Mouse (Mus musculus) forebrain, embryonic 10.5 days (tissue): Measurements from ENCODE around the gene Rimklb. TPM values are rescaled to one million over a fixed set of nuclear protein-coding genes. Genes with fewer than 3 reads are reported as not detected.

Experiments used
- polyA plus RNA-seq: library from polyadenylated mRNA; unstranded; fragments of >200 nt; fragmentation: Nextera tagmentation; extraction: Ambion mirVana; gene quantifications from 2 replicates; pipeline ENCODE4 v1.2.1, GENCODE M21; 2016

Rimklb gene
- polyA plus RNA-seq, 1 experiment from 2014 or later: 44.4 TPM

Other genes with a start within 250 kb of the Rimklb start
- not detected in 2 replicates for gene Klrg1, start 215.9 kb downstream of the Rimklb start, polyA plus RNA-seq
- gene M6pr, start 190.0 kb downstream of the Rimklb start, polyA plus RNA-seq: 92.7 and 92.9 TPM in 2 replicates
- gene Phc1, start 158.2 kb downstream of the Rimklb start, polyA plus RNA-seq: 26.2 and 29.7 TPM in 2 replicates
- gene Mfap5, start 7.1 kb upstream of the Rimklb start, polyA plus RNA-seq: 0.12 and 0.42 TPM in 2 replicates
- not detected in 2 replicates for gene Aicda, start 55.0 kb upstream of the Rimklb start, polyA plus RNA-seq
- 1.4 and 1.5 TPM in 2 replicates for gene Apobec1, start 103.7 kb upstream of the Rimklb start, polyA plus RNA-seq
- gene Gdf3, start 111.3 kb upstream of the Rimklb start, polyA plus RNA-seq: 0.09 TPM in 1 of 2 replicates, not detected in the other
- not detected in 2 replicates for gene Dppa3, start 127.6 kb upstream of the Rimklb start, polyA plus RNA-seq
- gene Nanog, start 208.7 kb upstream of the Rimklb start, polyA plus RNA-seq: 0.15 and 0.47 TPM in 2 replicates